Mouse (Mus musculus) lung, postnatal 0 days (tissue): ENCODE measurements around the gene Bglap.

Experiments
- CTCF ChIP-seq: IDR thresholded peaks from 2 replicates; pipeline ENCODE4 v1.5.1; 2016; ENCODE audit warnings: antibody characterized with exemption, mild to moderate bottlenecking
- EP300 ChIP-seq: IDR thresholded peaks from 2 replicates; pipeline ENCODE4 v1.6.1; 2016; ENCODE audit warnings: antibody characterized with exemption, mild to moderate bottlenecking, control low read depth

DNA sequence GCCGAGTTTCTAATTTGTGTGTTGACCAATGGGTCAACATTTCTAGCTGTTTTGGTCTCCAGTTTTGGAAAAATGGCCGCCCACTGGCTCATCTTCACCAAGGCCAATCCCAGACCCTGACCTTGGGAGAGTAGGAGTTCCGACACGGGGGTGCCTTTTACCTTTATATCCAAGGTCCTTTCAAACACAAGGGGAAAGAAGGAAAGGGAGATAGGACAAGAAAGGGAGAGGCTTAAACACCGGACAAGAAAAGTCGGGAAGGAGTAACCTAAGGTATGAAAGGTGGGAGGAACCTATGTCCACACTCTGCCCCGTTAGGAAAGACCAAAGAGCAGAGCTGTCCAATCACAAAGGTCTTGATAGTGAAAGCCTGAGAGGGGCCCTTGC lies 26.4 kb upstream of the Bglap start:
- TF ChIP-seq CTCF: no peak
- TF ChIP-seq EP300: no peak
